Mouse (Mus musculus) small intestine, adult 10 weeks (tissue): ENCODE results near the gene Sdc4. TPM values are rescaled to one million over a fixed set of nuclear protein-coding genes. Genes with fewer than 3 reads are reported as not detected.

Experiments
- polyA plus RNA-seq: library from polyadenylated mRNA; stranded (reverse); fragments of 350-450 nt; fragmentation: Illumina TruSeq; extraction: RNeasy Lipid Tissue Mini Kit (QIAGEN cat#74804); gene quantifications from one replicate; pipeline ENCODE4 v1.2.3, GENCODE M21; 2014; ENCODE audit warnings: low replicate concordance

The Sdc4 gene
- polyA plus RNA-seq: 73.6 TPM

GRCm38 (mm10) chr2:164443460-164444000, at the start of gene Sdc4:
Sdc4 (minus strand) TSS chr2:164443887.

GRCm38 (mm10) chr2:164485681-164486257, 42.1 kb upstream of the Sdc4 start, which contains the start of gene Dbndd2:
Dbndd2 (plus strand) TSS chr2:164486106.

GRCm38 (mm10) chr2:164473624-164474023, 29.9 kb upstream of the Sdc4 start, which contains the start of gene Trp53tg5:
Trp53tg5 (minus strand) TSS chr2:164473724.

GRCm38 (mm10) chr2:164460745-164461551, 17.3 kb upstream of the Sdc4 start, which contains the start of gene Gm20458:
Gm20458 (plus strand) TSS chr2:164460967.

GRCm38 (mm10) chr2:164456864-164457300, 13.2 kb upstream of the Sdc4 start, which contains the start of gene Sys1:
Sys1 (plus strand) TSS chr2:164456964.

GRCm38 (mm10) chr2:164405060-164405459, 38.6 kb downstream of the Sdc4 start, which contains the start of gene Matn4:
Matn4 (minus strand) TSS chr2:164405160.

GRCm38 (mm10) chr2:164402906-164403305, 40.8 kb downstream of the Sdc4 start, which contains the start of gene Rbpjl:
Rbpjl (plus strand) TSS chr2:164403141.

GRCm38 (mm10) chr2:164389020-164389419, 54.7 kb downstream of the Sdc4 start, which contains the start of gene Slpi:
Slpi (minus strand) TSS chr2:164389095.

Other genes with a start within 250 kb of the Sdc4 start
- not detected for gene Wfdc15a, start 243.8 kb downstream of the Sdc4 start, polyA plus RNA-seq
- gene Wfdc15b, start 222.2 kb downstream of the Sdc4 start, polyA plus RNA-seq: not detected
- not detected for gene Svs2, start 205.4 kb downstream of the Sdc4 start, polyA plus RNA-seq
- not detected for gene Svs3b, start 187.2 kb downstream of the Sdc4 start, polyA plus RNA-seq
- gene Svs4, start 165.4 kb downstream of the Sdc4 start, polyA plus RNA-seq: not detected
- gene Svs3a, start 154.6 kb downstream of the Sdc4 start, polyA plus RNA-seq: not detected
- gene Svs6, start 127.1 kb downstream of the Sdc4 start, polyA plus RNA-seq: not detected
- not detected for gene Svs5, start 111.1 kb downstream of the Sdc4 start, polyA plus RNA-seq
- not detected for gene Slpi, start 54.8 kb downstream of the Sdc4 start, polyA plus RNA-seq
- 1.6 TPM for gene Rbpjl, start 40.7 kb downstream of the Sdc4 start, polyA plus RNA-seq
- gene Matn4, start 38.7 kb downstream of the Sdc4 start, polyA plus RNA-seq: 0.15 TPM
- gene Sys1, start 13.1 kb upstream of the Sdc4 start, polyA plus RNA-seq: 7.5 TPM
- gene Gm20458, start 17.1 kb upstream of the Sdc4 start, polyA plus RNA-seq: not detected
- not detected for gene Trp53tg5, start 29.8 kb upstream of the Sdc4 start, polyA plus RNA-seq
- 2.4 TPM for gene Dbndd2, start 42.2 kb upstream of the Sdc4 start, polyA plus RNA-seq
- 4.8 TPM for gene Pigt, start 53.6 kb upstream of the Sdc4 start, polyA plus RNA-seq
- gene Wfdc2, start 118.5 kb upstream of the Sdc4 start, polyA plus RNA-seq: not detected
- not detected for gene Spint3, start 129.6 kb upstream of the Sdc4 start, polyA plus RNA-seq
- gene Wfdc6a, start 141.6 kb upstream of the Sdc4 start, polyA plus RNA-seq: not detected
- gene Eppin, start 149.7 kb upstream of the Sdc4 start, polyA plus RNA-seq: not detected
- not detected for gene Wfdc6b, start 169.6 kb upstream of the Sdc4 start, polyA plus RNA-seq
- gene Wfdc8, start 169.7 kb upstream of the Sdc4 start, polyA plus RNA-seq: not detected
- 1.9 TPM for gene Wfdc16, start 194.9 kb upstream of the Sdc4 start, polyA plus RNA-seq
- gene Wfdc10, start 212.2 kb upstream of the Sdc4 start, polyA plus RNA-seq: not detected
- gene Wfdc9, start 212.7 kb upstream of the Sdc4 start, polyA plus RNA-seq: not detected
- not detected for gene Wfdc11, start 230.2 kb upstream of the Sdc4 start, polyA plus RNA-seq
- not detected for gene Wfdc13, start 241.2 kb upstream of the Sdc4 start, polyA plus RNA-seq